27 mouse cellular contexts compared by ENCODE assay signal in genomic region chr12:26571602-26572001, GRCm38 (mm10).
DNase-seq lines count a peak whose midpoint lies in the region; ATAC-seq lines count a peak whose summit lies in the region.
"Had no signal": no experiment of that assay in that cellular context is flagged by ENCODE, and none has a peak within 500 bp of the region (broad histone marks: within the 10 kb centered on the region; RNA-seq: fewer than 3 reads in every experiment).

No protein-coding gene starts in this region.

- H3K4me2 ChIP-seq in embryonic facial prominence, embryonic 13.5 days: no peak overlapping the region
- H3K4me2 ChIP-seq in kidney, embryonic 15.5 days: no peak overlapping the region
- no peak overlapping the region for H3K4me2 ChIP-seq in limb, embryonic 13.5 days (replicated peaks)
- H3K4me2 ChIP-seq: embryonic facial prominence, embryonic 15.5 days; forebrain, embryonic 13.5 days; heart, embryonic 11.5 days; hindbrain, embryonic 12.5 days; hindbrain, embryonic 15.5 days had no signal

- H3K4me3 ChIP-seq in embryonic facial prominence, embryonic 13.5 days: no peak overlapping the region
- no peak overlapping the region for H3K4me3 ChIP-seq in embryonic facial prominence, embryonic 10.5 days
- H3K4me3 ChIP-seq in kidney, embryonic 15.5 days (replicated peaks): no peak overlapping the region
- no peak overlapping the region for H3K4me3 ChIP-seq in limb, embryonic 13.5 days
- H3K4me3 ChIP-seq in limb, embryonic 10.5 days: no peak overlapping the region
- H3K4me3 ChIP-seq: embryonic facial prominence, embryonic 15.5 days; forebrain, embryonic 13.5 days; hindbrain, embryonic 12.5 days; hindbrain, embryonic 15.5 days had no signal

- no peak overlapping the region for H3K9ac ChIP-seq in embryonic facial prominence, embryonic 13.5 days
- H3K9ac ChIP-seq in kidney, embryonic 15.5 days: no peak overlapping the region
- no peak overlapping the region for H3K9ac ChIP-seq in limb, embryonic 13.5 days
- H3K9ac ChIP-seq: embryonic facial prominence, embryonic 15.5 days; forebrain, embryonic 13.5 days; hindbrain, embryonic 12.5 days; hindbrain, embryonic 15.5 days had no signal

- H3K27ac ChIP-seq in embryonic facial prominence, embryonic 13.5 days: peak overlapping the region; percentile 45; the same call in 1 of the 2 replicates
- no peak overlapping the region for H3K27ac ChIP-seq in embryonic facial prominence, embryonic 10.5 days (replicated peaks)
- H3K27ac ChIP-seq in kidney, embryonic 15.5 days: peak overlapping the region; percentile 45; the same call in 1 of the 2 replicates
- H3K27ac ChIP-seq in limb, embryonic 13.5 days: peak overlapping the region; percentile 17; the same call in 1 of the 2 replicates
- H3K27ac ChIP-seq in limb, embryonic 10.5 days: no peak overlapping the region
- H3K27ac ChIP-seq: embryonic facial prominence, embryonic 15.5 days; forebrain, embryonic 13.5 days; hindbrain, embryonic 12.5 days; hindbrain, embryonic 15.5 days had no signal

- H3K27me3 ChIP-seq in embryonic facial prominence, embryonic 13.5 days: no peaks in the 10 kb centered on the region
- no peaks in the 10 kb centered on the region for H3K27me3 ChIP-seq in embryonic facial prominence, embryonic 10.5 days (replicated peaks; ENCODE audit: low read depth, poor library complexity, severe bottlenecking)
- H3K27me3 ChIP-seq in kidney, embryonic 15.5 days: no peaks in the 10 kb centered on the region
- H3K27me3 ChIP-seq in limb, embryonic 13.5 days: no peaks in the 10 kb centered on the region
- no peaks in the 10 kb centered on the region for H3K27me3 ChIP-seq in limb, embryonic 10.5 days (ENCODE audit: low read depth, poor library complexity, severe bottlenecking)
- H3K27me3 ChIP-seq: embryonic facial prominence, embryonic 15.5 days; forebrain, embryonic 13.5 days; hindbrain, embryonic 12.5 days; hindbrain, embryonic 15.5 days; Patski had no signal

- ATAC-seq in embryonic facial prominence, embryonic 13.5 days (ENCODE audit: insufficient number of reproducible peaks, insufficient read depth, low FRiP score, low TSS enrichment, low read depth): no peak
- peak; percentile 56; the same call in 1 of the 2 replicates for ATAC-seq in kidney, embryonic 15.5 days (replicated peaks; ENCODE audit: low FRiP score)
- no peak for ATAC-seq in limb, embryonic 13.5 days (ENCODE audit: low FRiP score, low read depth)
- ATAC-seq: activated CD4-positive, CD25-positive, alpha-beta regulatory T cell, adult 4 months; forebrain, embryonic 13.5 days; forebrain, embryonic 16.5 days; Patski had no signal

- no peaks in the 10 kb centered on the region for H3K36me3 ChIP-seq in embryonic facial prominence, embryonic 13.5 days
- no peaks in the 10 kb centered on the region for H3K36me3 ChIP-seq in embryonic facial prominence, embryonic 10.5 days (replicated peaks)
- no peaks in the 10 kb centered on the region for H3K36me3 ChIP-seq in kidney, embryonic 15.5 days
- no peaks in the 10 kb centered on the region for H3K36me3 ChIP-seq in limb, embryonic 13.5 days
- H3K36me3 ChIP-seq in limb, embryonic 10.5 days: no peaks in the 10 kb centered on the region
- H3K36me3 ChIP-seq: embryonic facial prominence, embryonic 15.5 days; G1E; hindbrain, embryonic 12.5 days; hindbrain, embryonic 15.5 days had no signal

- peaks cover 11% of the 10 kb centered on the region for H3K4me1 ChIP-seq in embryonic facial prominence, embryonic 13.5 days
- H3K4me1 ChIP-seq in embryonic facial prominence, embryonic 10.5 days: peaks cover 4% of the 10 kb centered on the region; the same call in 1 of the 2 replicates
- peaks cover 18% of the 10 kb centered on the region; the same call in 1 of the 2 replicates for H3K4me1 ChIP-seq in kidney, embryonic 15.5 days
- peaks cover 13% of the 10 kb centered on the region; the same call in 1 of the 2 replicates for H3K4me1 ChIP-seq in limb, embryonic 13.5 days
- H3K4me1 ChIP-seq in limb, embryonic 10.5 days: no peaks in the 10 kb centered on the region
- H3K4me1 ChIP-seq: embryonic facial prominence, embryonic 15.5 days; forebrain, embryonic 13.5 days; hindbrain, embryonic 12.5 days; hindbrain, embryonic 15.5 days had no signal

- H3K9me3 ChIP-seq in embryonic facial prominence, embryonic 13.5 days: no peaks in the 10 kb centered on the region
- no peaks in the 10 kb centered on the region for H3K9me3 ChIP-seq in embryonic facial prominence, embryonic 10.5 days
- H3K9me3 ChIP-seq in kidney, embryonic 15.5 days (replicated peaks): no peaks in the 10 kb centered on the region
- H3K9me3 ChIP-seq in limb, embryonic 13.5 days: no peaks in the 10 kb centered on the region
- no peaks in the 10 kb centered on the region for H3K9me3 ChIP-seq in limb, embryonic 10.5 days (replicated peaks)
- H3K9me3 ChIP-seq: embryonic facial prominence, embryonic 15.5 days; forebrain, embryonic 13.5 days; hindbrain, embryonic 12.5 days; hindbrain, embryonic 15.5 days had no signal

- 62% methylated on average over 7 of the region's 7 CpGs for WGBS in embryonic facial prominence, embryonic 13.5 days
- 88% methylated on average over 7 of the region's 7 CpGs for WGBS in embryonic facial prominence, embryonic 10.5 days
- WGBS in kidney, embryonic 15.5 days: 72% methylated on average over 7 of the region's 7 CpGs
- 68% methylated on average over 7 of the region's 7 CpGs for WGBS in limb, embryonic 13.5 days
- WGBS in limb, embryonic 10.5 days: 89% methylated on average over 7 of the region's 7 CpGs

- DNase-seq in embryonic facial prominence, embryonic 10.5 days (ENCODE audit: low spot score): no peak
- DNase-seq in kidney, postnatal 25 days: no peak
- no peak for DNase-seq in limb, embryonic 10.5 days (ENCODE audit: low spot score)
- DNase-seq in ES-CJ7 (ENCODE audit: low read depth, low spot score): peak; percentile 9
- no peak for DNase-seq in layer of hippocampus, postnatal 36 days
- DNase-seq: adrenal gland, adult 8-10 months; adrenal gland, postnatal 25 days; cerebellum, adult 11-12 months; cerebellum, adult 8-10 months; cerebellum, postnatal 10 days; cerebellum, postnatal 36 days; embryo, embryonic 11 days; gastrocnemius, postnatal 10 days; gastrocnemius, postnatal 36 days; heart, adult 11 months had no signal

Comparison
In these comparisons a context has a peak if more than half of its experiments do, and no peak if none do; other contexts are left out.
1. H3K27ac ChIP-seq: peak in embryonic facial prominence, embryonic 13.5 days (single experiment), kidney, embryonic 15.5 days (single experiment) and limb, embryonic 13.5 days (single experiment); none in embryonic facial prominence, embryonic 10.5 days (single experiment) and limb, embryonic 10.5 days (single experiment).